Mouse (Mus musculus) hindbrain, postnatal 0 days (tissue): ENCODE measurements at regions not wholly inside any gene's neighbourhood (a gene's known extent, or its start where the extent isn't known, plus 50 kb on each side); places are given as distances from the start of the nearest gene placed in this dataset.

Source experiments
- ATAC-seq: fragments of 200-750 bp; cut with Nextera tagmentation; 2 replicates; pipeline ENCODE4 v1.8.0; 2017; ENCODE audit warnings: mild to moderate bottlenecking, moderate TSS enrichment, moderate library complexity
- DNase-seq: peaks from one replicate; pipeline ENCODE4 v3.0.0-alpha.2; 2015; ENCODE audit warnings: low spot score
- H3K27ac ChIP-seq: fragments of 300-500 bp; sonication (generic); 2 replicates; pipeline ENCODE4 v1.5.1; 2014; ENCODE audit warnings: mild to moderate bottlenecking
- H3K27me3 ChIP-seq: fragments of 300-500 bp; sonication (generic); 2 replicates; pipeline ENCODE4 v1.6.1; 2014; ENCODE audit warnings: low read length, mixed read lengths; ENCODE audit not compliant: insufficient read depth
- H3K36me3 ChIP-seq: fragments of 300-500 bp; sonication (generic); 2 replicates; pipeline ENCODE4 v1.6.1; 2014; ENCODE audit warnings: low read length, mixed read lengths; ENCODE audit not compliant: insufficient read depth
- H3K4me1 ChIP-seq: fragments of 300-500 bp; sonication (generic); 2 replicates; pipeline ENCODE4 v1.6.1; 2014; ENCODE audit warnings: antibody characterized with exemption, low read length, mixed read lengths; ENCODE audit not compliant: insufficient read depth
- H3K4me2 ChIP-seq: fragments of 300-500 bp; sonication (generic); 2 replicates; pipeline ENCODE4 v1.6.1; 2014; ENCODE audit warnings: low read depth, mild to moderate bottlenecking, low read length, moderate library complexity, mixed read lengths
- H3K4me3 ChIP-seq: fragments of 300-500 bp; sonication (generic); 2 replicates; pipeline ENCODE4 v1.5.1; 2014; ENCODE audit warnings: low read length
- H3K9ac ChIP-seq: fragments of 300-500 bp; sonication (generic); replicated peaks from 2 replicates; pipeline ENCODE4 v1.6.1; 2014; ENCODE audit warnings: mild to moderate bottlenecking, low read length, moderate library complexity, mixed read lengths
- H3K9me3 ChIP-seq: fragments of 300-500 bp; sonication (generic); 2 replicates; pipeline ENCODE4 v1.6.1; 2016; ENCODE audit warnings: low read length, mixed read lengths
- CTCF ChIP-seq: IDR thresholded peaks from 2 replicates; pipeline ENCODE4 v1.5.1; 2016; ENCODE audit warnings: antibody characterized with exemption, control low read depth, low read depth
- WGBS: fragments of 180-500 bp; shearing (Covaris S2); extraction: QIAGEN DNeasy Blood & Tissue Kit; methylation state at CpG from one replicate; pipeline ENCODE4 v1.1.7; 2014; 5-methylcytosine and 5-hydroxymethylcytosine counted together

- TF ChIP-seq CTCF: no peak
- DNase-seq (no peak), ATAC-seq (no peak; the same call in 1 of the 2 replicates)
- peaks cover 4% of the 10 kb centered on the region for H3K4me1 ChIP-seq
- peak overlapping the region; percentile 53 for H3K4me2 ChIP-seq
- H3K4me3 ChIP-seq: no peak overlapping the region
- WGBS: 24% methylated on average over 9 of the region's 9 CpGs
- H3K36me3 ChIP-seq: no peaks in the 10 kb centered on the region
- no peaks in the 10 kb centered on the region for H3K27me3 ChIP-seq
- no peak overlapping the region for H3K27ac ChIP-seq
- no peak overlapping the region for H3K9ac ChIP-seq
- H3K9me3 ChIP-seq: no peaks in the 10 kb centered on the region
These were observed 123.7 kb upstream of the Tank start for GRCm38 (mm10) chr2:61454729-61455128.

GRCm38 (mm10) chr2:61454311-61454728 is 124.1 kb upstream of the Tank start:
- Histone ChIP-seq H3K9me3 (no peaks in the 10 kb centered on the region), H3K9ac (no peak overlapping the region), H3K4me3 (peak overlapping the region; percentile 28), H3K4me1 (peaks cover 4% of the 10 kb centered on the region), H3K27me3 (no peaks in the 10 kb centered on the region), H3K36me3 (no peaks in the 10 kb centered on the region), H3K27ac (peak overlapping the region; percentile 57; the same call in 1 of the 2 replicates), H3K4me2 (peak overlapping the region; percentile 53)
- peak; percentile 95 for DNase-seq
- ATAC-seq: peak; percentile 86
- peak; percentile 89 for TF ChIP-seq CTCF
- 1% methylated on average over 12 of the region's 12 CpGs for WGBS

GRCm38 (mm10) chr2:61453490-61454281 is 124.7 kb upstream of the Tank start:
- peaks cover 4% of the 10 kb centered on the region for H3K4me1 ChIP-seq
- peak overlapping the region; percentile 53 for H3K4me2 ChIP-seq
- TF ChIP-seq CTCF: no peak
- peak overlapping the region; percentile 28 for H3K4me3 ChIP-seq
- no peaks in the 10 kb centered on the region for H3K9me3 ChIP-seq
- DNase-seq (peak; percentile 29), ATAC-seq (peak; percentile 46; the same call in 1 of the 2 replicates)
- no peaks in the 10 kb centered on the region for H3K27me3 ChIP-seq
- H3K36me3 ChIP-seq: no peaks in the 10 kb centered on the region
- WGBS: 41% methylated on average over 14 of the region's 14 CpGs
- peak overlapping the region; percentile 57; the same call in 1 of the 2 replicates for H3K27ac ChIP-seq
- H3K9ac ChIP-seq: no peak overlapping the region

- Histone ChIP-seq H3K4me3 (no peak overlapping the region), H3K4me2 (no peak overlapping the region), H3K9ac (no peak overlapping the region), H3K4me1 (peaks cover 4% of the 10 kb centered on the region), H3K9me3 (no peaks in the 10 kb centered on the region), H3K27me3 (no peaks in the 10 kb centered on the region), H3K27ac (no peak overlapping the region), H3K36me3 (no peaks in the 10 kb centered on the region)
- DNase-seq (no peak), ATAC-seq (no peak)
- WGBS: 77% methylated on average over 1 of the region's 1 CpGs
- TF ChIP-seq CTCF: no peak
These were observed 125.8 kb upstream of the Tank start for GRCm38 (mm10) chr2:61452581-61452980.

GRCm38 (mm10) chr2:61450731-61451130 is 127.7 kb upstream of the Tank start:
- no peaks in the 10 kb centered on the region for H3K27me3 ChIP-seq
- no peak for TF ChIP-seq CTCF
- H3K4me2 ChIP-seq: no peak overlapping the region
- H3K4me1 ChIP-seq: peaks cover 4% of the 10 kb centered on the region
- no peak overlapping the region for H3K9ac ChIP-seq
- no peaks in the 10 kb centered on the region for H3K36me3 ChIP-seq
- H3K4me3 ChIP-seq: no peak overlapping the region
- 88% methylated on average over 3 of the region's 3 CpGs for WGBS
- no peak for DNase-seq
- ATAC-seq: no peak
- H3K9me3 ChIP-seq: no peaks in the 10 kb centered on the region
- H3K27ac ChIP-seq: no peak overlapping the region

GRCm38 (mm10) chr2:61436591-61436990 is 141.8 kb upstream of the Tank start:
- no peak overlapping the region for H3K4me3 ChIP-seq
- DNase-seq: no peak
- no peak overlapping the region for H3K27ac ChIP-seq
- no peaks in the 10 kb centered on the region for H3K27me3 ChIP-seq
- no peaks in the 10 kb centered on the region for H3K9me3 ChIP-seq
- no peak overlapping the region for H3K9ac ChIP-seq
- H3K36me3 ChIP-seq: no peaks in the 10 kb centered on the region
- no peak overlapping the region for H3K4me2 ChIP-seq
- no peak for ATAC-seq
- no peak for TF ChIP-seq CTCF
- no peaks in the 10 kb centered on the region for H3K4me1 ChIP-seq
- WGBS: 94% methylated on average over 3 of the region's 3 CpGs

GRCm38 (mm10) chr2:61407881-61408280 is 170.5 kb upstream of the Tank start:
- Histone ChIP-seq H3K36me3 (no peaks in the 10 kb centered on the region), H3K27me3 (no peaks in the 10 kb centered on the region), H3K9me3 (no peaks in the 10 kb centered on the region), H3K4me1 (no peaks in the 10 kb centered on the region), H3K27ac (no peak overlapping the region), H3K4me3 (no peak overlapping the region), H3K9ac (no peak overlapping the region), H3K4me2 (no peak overlapping the region)
- ATAC-seq (no peak), DNase-seq (no peak)
- 95% methylated on average over 7 of the region's 7 CpGs for WGBS
- no peak for TF ChIP-seq CTCF
